Mouse (Mus musculus): ENCODE measurements around the gene Znhit2.

Gene Znhit2

DNA sequence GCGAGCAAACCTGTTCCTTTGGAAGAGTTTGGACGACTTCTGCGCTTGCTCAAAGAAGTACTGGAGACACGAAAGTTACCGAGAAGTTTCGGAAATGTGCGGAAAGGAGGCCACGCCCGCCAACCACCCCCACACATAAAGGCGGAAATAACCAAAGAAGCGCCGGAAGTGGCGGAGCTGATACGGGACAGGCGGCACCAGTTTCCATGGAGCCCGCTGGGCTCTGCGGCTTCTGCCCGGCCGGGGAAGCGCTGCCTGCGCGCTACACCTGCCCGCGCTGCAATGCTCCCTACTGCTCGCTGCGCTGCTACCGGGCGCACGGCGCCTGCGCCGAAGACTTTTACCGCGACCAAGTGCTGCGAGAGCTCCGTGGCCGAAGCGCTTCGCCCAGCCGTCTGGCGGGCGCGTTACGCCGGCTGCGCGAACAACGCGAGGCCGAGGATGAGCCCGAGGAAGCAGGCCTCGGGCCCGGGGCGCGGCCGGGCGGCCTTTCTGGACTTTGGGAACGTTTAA lies at the start of gene Znhit2:
Gene Znhit2 (plus strand): TSS at position 172 of the 513 bp plus-strand sequence.
- peak; percentile 97 for DNase-seq (ENCODE audit: low read depth, low spot score)

DNA sequence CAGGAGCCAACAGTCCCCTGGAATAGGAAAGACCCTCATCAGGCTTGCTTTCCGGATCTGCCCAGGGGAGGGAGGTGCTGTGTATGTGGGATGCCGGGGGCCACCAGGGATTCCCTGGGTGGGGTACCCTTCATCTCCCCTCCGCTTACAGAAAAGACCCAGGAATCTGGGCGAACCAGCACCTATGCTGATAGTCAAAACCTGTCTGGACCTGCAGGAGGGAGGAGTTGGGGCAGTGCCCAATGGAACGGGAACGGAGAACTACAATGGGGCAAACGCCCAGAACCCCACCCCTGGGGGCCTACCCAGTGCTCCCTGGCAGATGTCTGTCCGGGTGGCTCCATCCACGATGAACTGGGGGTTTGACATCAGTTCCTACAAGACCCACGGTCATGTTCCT lies 47.3 kb upstream of the Znhit2 start:
- no peak for DNase-seq (ENCODE audit: low read depth, low spot score)

DNA sequence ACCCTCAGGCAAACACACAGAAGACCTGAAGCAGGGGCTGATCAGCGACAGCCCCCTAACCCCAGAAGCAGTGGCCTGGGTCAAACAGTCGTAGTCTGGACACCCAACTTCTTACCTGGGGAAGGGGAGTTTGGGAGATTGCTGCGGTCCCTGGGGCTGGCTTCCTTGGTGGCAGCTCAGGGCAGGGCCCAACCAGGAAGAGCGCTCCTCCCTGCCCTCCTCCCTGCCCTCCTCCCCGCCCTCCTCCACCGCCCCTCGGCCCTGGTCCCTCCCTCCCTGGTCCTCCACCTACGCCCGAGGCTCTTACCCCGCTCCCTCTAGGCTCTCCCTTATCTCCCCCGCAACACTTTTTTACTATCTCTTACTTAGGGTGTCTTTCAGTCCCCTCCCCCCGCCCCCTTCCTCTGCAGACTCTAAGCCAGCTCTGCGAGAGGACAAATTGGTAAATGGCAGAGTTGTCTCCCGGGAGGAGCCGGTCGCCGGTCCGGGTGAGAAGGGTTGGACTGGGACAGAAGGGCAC lies 45.9 kb upstream of the Znhit2 start:
- DNase-seq (ENCODE audit: low read depth, low spot score), result peak; percentile 86

DNA sequence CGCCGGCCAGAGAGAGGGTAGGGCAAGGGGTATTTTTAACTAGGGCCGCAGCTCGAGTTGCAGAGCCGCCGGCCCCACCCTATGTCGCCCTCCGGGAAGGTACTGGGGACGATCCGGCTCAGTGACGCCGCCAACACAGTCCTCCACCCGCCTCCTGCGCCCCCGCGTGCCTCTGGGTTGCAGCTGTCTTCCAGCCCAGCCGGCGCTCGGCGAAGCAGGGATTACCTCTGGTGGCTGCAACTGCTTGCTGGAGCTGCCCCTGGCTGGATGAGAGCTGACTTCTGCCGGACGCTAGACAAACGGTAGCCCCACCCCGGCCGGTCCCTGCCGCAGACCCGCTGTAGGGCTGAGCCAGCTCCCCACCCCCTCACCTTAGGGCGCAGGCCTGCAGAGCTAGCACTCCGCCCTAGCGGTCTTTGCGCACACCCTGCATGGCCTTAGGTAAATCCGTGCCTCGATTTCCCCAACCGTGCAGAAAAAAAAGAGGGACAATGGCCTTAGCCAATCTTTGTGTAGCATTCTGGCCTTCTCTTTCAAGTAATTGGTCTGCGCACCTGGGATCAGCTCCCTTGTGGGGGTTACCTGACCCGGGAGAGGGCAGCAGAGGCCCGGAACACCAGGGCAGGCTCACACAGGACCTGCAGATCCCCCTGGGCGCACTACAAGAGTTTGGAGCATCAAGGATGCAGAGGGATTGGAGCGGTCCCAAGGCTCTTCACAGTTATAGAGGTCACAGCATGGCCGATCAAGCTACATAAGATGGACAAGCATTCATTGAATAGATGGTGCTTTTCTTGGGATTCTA lies 45.3 kb upstream of the Znhit2 start, which contains the start of gene Capn1:
Gene Capn1 (minus strand): TSS at position 387 of the 805 bp plus-strand sequence.
- peak; percentile 78 for DNase-seq (ENCODE audit: low read depth, low spot score)

DNA sequence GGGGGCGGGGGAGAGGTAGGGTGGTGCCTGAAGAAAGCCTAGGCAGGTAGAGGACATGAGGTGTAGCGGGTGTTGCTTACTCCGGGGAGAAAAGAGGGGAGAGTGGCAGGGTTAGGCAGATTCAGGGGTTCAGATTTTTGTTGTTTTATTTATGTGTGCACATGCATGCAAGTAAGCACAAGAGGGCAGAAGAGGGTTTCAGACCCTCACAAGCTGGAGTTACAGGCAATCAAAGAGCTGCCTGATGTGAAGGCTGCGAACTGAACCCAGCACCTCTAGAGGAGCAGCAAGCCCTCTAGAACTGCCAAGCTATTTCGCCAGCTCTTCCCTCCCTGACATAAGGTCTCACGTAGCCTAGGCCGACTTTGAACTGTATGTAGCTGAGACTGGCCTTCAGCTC lies 44.5 kb upstream of the Znhit2 start:
- peak; percentile 22 for DNase-seq (ENCODE audit: low read depth, low spot score)

DNA sequence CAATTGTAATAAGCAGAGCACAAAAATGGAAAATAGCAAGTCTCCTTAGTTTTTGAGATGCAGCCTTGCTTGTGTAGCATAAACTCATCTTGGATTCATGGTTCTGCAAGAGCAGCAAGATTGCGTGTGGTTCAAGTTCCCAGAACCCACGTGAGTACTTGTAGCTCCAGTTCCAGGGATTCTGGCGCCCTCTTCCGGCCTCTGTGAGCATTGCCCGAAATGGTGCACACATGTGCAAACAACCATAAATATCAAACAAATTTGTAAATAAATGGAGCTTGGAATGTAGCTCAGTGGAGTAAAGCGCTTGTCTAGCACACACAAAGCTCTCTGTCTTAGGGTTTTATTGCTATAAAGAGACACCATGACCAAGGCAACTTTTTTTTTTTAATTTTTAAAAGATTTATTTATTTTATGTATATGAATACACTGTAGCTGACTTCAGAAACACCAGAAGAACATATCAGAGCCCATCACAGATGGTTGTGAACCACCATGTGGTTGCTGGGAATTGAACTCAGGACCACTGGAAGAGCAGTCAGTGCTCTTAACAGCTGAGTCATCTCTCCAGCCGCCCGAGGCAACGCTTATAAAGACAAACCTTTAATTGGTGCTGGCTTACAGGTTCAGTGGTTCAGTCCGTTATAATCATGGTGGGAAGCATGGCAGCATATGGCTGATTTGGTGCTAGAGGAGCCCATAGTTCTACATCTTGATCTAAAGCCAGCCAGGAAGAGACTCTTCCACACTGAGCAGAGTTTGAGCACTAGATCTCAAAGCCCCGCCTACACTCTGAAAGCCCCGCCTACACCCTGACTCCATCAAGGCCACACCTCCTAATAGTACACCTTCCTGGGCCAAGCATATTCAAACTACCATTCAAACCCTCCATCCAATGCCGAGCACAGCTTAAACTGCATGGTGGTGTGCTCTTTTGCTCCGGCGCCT lies 42.6 kb upstream of the Znhit2 start:
- peak; percentile 90 for DNase-seq (ENCODE audit: low read depth, low spot score)

DNA sequence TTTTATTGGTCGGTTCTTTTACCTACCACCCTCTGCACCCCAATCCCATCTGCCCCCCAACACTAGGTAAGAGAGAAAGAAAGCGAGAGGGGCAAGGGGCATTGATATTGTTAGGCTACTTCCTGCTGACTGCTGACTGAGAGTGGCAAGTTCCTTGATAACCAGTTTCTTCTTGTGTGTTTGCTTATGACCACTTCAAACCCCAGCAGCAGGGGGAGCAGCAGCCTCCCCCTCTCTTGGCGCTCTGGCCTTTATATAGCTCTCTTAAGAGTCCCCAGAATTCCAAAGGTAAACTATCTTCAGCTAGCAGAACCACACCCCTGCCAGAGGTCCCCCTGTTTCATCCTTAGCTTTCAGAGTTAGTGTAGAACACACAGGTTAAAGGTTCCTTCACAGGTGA lies 40.7 kb upstream of the Znhit2 start:
- no peak for DNase-seq (ENCODE audit: low read depth, low spot score)

DNA sequence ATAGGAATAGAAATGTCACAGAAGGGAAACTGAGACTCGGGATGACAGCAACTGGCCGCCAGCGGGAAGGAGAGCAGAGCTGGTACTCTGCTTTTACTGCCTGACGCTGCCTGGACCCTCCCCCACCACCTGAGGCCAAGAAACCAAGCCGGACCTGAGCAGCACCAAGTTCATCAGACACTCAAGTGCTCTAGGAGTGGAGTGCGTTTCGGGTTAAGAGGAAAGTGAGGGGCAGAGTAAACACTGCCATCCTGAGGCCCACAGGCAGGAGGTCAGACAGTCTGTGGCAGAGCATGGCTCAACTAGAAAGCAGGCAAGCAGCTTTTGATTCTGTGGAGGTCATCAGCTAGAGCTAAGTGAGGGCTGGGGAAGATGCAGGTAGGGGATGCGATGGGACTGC lies 37.9 kb upstream of the Znhit2 start:
- no peak for DNase-seq (ENCODE audit: low read depth, low spot score)

DNA sequence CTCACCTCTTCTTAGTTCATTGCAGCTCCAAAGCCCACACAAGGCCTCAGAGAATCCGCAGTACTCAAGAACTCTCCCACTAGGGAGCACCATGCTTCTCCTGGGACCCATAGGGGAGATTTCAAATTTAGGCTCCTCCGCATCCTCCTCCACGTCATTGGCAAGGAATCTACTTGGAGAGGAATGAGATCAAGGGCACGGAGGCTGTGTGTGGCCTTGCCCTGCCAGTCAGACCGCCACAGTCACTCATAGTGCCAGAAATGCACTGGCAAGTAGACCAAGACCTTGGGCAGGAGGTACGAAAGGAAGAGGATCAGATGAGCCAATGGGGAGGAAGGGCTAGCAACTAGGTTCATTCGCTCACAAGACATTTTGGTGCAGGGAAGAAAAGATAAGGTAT lies 37.1 kb upstream of the Znhit2 start:
- no peak for DNase-seq (ENCODE audit: low read depth, low spot score)

DNA sequence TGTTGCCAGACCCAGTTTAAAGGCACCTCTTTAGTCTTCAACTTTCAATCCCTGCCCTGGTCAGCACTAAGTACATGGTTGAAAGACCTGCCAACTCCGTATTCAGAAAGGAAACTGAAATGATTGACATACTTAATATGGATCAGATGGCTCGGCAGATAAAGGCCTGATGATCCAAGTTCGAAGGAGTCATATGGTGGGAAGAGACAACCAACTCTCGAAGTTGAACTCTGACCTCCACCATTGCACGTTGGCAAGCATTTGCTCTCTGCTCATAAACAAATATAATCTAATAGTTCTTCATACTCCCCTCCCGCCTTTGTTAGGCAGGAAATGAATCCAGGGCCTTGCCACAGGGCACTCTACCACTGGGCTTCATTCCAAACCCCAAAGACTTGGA lies 32.0 kb upstream of the Znhit2 start:
- DNase-seq (ENCODE audit: low read depth, low spot score), result no peak

DNA sequence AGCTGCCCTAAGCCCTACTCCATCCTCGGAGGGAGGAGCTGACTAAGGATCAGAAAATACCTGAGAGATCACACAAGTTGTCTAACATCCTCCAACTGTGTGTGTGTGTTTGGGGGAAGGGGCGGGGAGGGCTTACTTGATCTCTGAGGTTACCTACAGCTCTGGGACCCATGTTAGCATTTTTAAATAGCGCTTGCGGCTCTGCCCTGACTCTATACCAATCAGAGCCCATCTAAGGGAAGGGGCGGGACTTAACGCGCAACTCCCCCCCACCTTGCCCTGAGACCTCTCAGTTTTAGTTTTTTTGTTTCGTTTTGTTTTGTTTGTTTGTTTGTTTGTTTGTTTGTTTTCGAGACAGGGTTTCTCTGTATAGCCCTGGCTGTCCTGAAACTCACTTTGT lies 31.6 kb upstream of the Znhit2 start:
- no peak for DNase-seq (ENCODE audit: low read depth, low spot score)

DNA sequence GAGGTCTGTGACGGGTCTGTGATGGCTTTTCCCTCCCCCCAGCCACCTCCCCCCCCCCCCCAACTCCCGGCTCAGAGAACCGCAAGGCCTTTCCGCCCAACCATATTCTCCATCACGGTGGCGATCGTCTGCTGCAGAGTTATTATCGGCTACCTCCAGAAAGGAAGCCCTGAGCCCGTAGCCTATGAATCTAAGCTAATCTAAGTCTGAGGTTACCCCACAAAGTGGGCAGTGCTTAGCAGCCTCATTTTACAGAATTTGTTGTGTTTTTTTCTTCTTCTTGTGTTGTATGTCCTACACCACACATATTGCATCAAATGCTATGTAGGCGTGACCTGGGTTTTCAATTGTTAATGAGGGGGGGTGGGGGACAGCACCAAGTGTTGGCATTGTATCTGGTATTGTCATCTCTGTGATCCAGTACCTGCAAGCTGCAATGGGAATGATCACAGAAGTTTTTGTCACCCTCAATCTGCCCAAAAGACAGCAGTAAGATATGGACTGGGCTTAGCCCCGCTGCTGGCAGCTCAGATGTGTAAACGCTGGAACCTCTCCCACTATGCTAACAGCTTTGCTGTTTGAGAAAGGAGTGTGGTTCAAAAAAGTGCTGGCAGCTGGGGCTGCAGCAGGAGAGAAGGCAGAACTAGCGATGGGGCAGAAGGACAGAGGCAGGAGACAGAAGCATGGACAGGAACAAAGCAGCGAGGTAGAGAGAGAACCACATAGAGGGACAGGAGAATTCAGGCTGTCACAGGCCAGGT lies 30.3 kb upstream of the Znhit2 start:
- no peak for DNase-seq (ENCODE audit: low read depth, low spot score)

DNA sequence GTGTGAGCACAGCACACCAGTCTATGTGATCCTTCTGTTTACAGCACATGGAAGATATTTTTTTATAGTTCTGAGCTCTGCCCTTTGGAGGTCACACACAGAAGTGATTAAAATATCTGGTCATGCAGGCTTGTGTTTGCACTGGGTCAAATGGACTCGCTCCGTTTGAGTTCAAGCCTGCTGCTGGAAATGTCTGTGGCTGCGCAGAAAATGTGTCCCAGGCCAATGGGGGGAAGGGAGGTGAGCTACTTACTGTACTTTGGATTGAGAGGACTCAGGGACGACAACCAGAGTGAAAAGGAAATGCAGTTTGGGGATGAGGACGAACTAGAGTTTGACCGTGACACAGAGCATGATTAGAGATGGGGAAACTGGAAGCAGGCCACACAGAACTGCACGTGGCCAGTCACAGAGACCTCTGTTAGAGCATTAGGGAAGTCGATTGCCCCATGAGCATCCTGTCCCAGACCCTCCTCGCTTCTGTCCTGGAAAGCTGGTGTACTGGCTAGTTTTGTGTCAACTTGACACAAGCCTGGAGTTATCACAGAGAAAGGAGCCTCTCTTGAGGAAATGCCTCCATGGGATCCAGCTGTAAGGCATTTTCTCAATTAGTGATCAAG lies 24.9 kb upstream of the Znhit2 start:
- DNase-seq (ENCODE audit: low read depth, low spot score), result no peak

DNA sequence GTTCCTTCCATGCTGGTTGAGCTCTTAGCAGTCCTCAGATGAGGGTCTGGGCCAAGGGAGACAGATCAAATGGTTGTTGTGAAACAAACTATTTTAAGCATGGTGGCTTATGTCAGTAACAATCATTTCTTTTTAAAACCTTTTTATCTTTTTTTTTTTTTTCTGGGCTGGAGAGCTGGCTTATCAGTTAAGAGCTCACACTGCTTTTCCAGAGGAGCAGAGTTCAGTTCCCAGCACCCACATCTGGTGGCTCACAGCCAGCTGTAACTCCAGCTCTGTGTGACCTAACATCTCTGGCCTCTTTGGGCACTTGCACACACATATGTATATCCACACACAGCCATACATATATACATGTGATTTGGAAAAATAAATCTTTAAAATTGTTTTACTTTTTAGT lies 23.3 kb upstream of the Znhit2 start:
- DNase-seq (ENCODE audit: low read depth, low spot score), result no peak

DNA sequence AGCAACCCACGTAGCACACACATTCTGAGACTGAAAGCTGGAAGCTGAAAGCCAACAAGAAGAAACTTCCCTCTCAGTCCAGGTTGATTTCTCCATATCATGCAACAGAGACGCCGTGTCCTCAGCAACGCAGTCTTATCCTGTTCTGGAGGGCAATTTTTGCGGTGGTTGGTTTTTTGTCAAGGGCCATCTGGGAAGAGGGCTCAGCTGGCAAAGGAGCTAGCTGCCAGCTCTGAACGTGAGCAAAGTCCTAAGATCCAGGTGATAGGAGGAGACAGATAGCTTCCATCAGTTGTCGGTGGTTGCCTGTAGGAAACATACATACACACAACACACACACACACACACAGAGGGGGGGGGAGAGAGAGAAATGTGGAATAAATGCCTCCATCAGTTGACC lies 22.7 kb upstream of the Znhit2 start:
- no peak for DNase-seq (ENCODE audit: low read depth, low spot score)

DNA sequence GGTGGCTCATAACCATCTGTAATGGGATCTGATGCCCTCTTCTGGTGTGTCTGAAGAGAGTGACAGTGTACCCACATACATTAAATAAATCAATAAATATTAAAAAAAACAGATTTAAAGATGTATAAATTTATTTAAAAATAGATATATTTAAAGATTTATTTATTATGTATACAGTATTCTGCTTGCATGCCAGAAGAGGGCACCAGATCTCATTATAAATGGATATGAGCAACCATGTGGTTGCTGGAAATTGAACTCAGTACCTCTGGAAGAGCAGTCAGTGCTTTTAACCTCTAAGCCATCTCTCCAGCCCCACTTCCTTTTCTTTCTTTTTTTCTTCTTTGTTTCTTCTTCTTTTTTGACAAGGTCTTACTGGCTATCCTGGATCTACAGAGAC lies 21.0 kb upstream of the Znhit2 start:
- DNase-seq (ENCODE audit: low read depth, low spot score), result no peak

DNA sequence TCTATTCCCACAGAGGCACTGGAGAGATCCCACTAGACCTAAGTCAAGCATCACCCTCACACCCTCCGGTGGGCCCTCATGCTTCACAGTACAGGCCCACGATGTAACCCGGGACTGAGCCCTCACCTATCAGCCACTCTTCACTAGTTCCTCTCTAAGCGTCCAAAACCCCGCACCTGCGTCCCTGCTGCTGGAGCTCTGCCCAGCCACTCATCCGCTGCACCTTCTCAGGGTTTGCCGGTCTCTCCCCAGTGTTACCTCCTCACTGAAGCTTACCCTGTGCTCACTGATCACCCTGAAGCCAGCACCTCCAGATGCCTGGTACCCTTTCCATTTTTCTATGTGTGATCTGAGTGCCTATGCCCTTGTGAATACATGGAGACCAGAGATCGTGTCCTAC lies 18.7 kb upstream of the Znhit2 start:
- no peak for DNase-seq (ENCODE audit: low read depth, low spot score)

DNA sequence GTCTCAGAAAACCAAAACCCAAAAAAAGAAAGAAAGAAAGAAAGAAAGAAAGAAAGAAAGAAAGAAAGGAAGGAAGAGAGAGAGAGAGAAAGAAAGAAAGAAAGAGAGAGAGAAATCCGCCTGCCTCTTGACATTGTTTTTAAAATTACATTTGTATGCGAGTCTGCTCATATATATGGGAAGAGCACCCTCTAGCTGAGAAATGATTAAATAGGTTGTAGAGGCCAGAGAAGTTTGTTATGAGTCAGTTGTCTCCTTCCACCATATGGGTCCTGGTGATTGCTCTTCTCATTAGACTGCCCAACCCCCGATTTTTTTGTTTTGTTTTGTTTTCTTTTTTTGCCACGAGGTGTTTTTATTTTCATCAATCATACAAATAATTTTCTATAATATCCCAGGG lies 16.9 kb upstream of the Znhit2 start:
- peak; percentile 62 for DNase-seq (ENCODE audit: low read depth, low spot score)

DNA sequence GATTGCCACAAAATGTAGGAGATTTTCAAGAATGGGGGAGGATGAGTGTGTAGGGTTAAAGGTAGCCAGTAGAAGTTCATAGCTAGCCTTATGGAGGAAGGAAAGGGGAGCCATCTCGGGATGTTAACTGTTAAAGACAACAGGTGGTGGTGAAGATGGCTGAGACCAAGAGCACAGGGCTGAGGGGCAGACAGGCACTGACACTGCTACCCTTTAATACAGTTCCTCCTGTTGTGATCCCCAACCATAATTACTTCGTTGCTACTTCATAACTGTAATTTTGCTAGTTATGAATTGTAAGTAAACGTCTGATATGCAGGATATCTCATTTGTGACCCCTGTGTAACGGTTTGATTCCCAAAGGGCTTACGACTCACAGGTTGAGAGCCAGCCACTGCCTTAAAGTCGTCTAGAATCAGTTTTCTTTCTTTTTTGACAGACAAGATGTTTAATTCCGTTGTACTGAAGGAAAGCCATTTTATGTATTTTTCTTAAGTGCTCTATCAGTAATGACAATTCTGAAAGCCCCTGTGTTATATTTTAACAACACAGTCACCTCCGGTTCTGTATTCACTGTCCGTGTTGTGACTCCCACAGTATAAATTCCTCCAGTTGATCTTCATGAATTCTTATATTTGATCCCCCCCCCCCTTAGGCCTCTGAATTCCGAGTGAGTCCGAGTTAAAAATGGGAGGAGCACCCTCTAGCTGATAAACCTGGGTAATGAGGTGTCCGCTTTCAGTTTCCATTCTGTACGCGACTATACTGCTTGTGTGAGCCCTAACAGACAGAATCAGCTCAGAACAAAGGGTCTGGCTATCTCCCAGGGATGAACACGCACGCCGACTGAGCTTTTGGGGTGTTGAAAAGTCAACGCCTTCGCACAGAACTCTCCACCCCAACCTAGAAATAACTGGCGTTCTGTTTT lies 15.4 kb upstream of the Znhit2 start:
- peak; percentile 78 for DNase-seq (ENCODE audit: low read depth, low spot score)

All from CD4-positive helper T cell, adult 2 months (primary cell).